Mouse (Mus musculus) kidney, adult 2 months (tissue): Measurements from ENCODE around the gene Doc2g.
"Not testable (repeated sequence)": the region's sequence is repeated elsewhere in the genome, so short reads cannot be mapped to it uniquely, and the experiment has no call there.

Experiments
- CTCF ChIP-seq: fragments of 200-500 bp; conservative IDR thresholded peaks from 2 replicates; pipeline ENCODE4 v1.5.1; 2011; ENCODE audit warnings: low read depth, mild to moderate bottlenecking, control low read depth, low read length, moderate library complexity, mixed read lengths; ENCODE audit not compliant: insufficient read depth, insufficient read length
- POLR2A ChIP-seq: fragments of 200-500 bp; IDR thresholded peaks from one replicate; pipeline ENCODE4 v1.6.1; 2011; ENCODE audit warnings: low read depth, low read length, control low read depth

GRCm38 (mm10) chr19:3961805-3962204 lies 41.3 kb upstream of the Doc2g start:
- TF ChIP-seq POLR2A, CTCF: not testable (repeated sequence)
